Mouse (Mus musculus): ENCODE measurements around the gene Nptn.

DNA sequence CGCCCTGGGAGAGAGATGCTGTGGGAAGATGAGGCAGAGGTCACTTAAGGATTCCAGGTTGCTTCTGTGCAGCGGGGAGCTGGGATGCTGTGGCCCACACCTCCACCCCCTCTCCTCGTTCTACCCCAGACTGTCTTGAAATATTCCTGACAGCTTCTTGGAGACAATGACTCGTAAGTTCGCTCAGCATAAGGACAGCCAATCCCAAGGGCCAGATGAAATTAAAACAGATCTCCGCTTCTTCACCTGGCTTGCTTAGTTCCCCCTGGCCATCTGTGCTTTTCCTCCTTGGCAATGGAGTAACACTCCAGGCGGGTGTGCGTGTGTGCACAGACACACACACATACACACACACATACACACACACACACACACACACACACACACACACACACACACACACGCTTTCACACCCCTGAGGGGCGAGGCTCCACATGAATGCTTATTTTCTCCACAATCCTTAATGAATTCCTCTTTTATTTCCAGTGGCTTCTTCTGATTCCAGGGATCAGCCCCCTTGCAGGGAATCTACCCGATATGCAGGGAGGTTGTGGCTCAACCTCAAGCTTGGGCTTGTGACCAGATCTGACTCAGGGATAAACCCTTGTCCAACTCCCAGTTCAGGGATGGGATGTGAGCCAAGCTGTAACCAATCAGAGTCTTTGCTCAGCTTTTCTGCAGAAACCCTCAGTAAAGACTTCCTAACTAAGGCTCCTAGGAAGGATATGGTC lies 35.2 kb upstream of the Nptn start:
- TF ChIP-seq CTCF (IDR thresholded peaks at IDR 0.05; ENCODE audit: extremely low read depth, insufficient read depth, low read length) (no peak), POLR2A (IDR thresholded peaks at IDR 0.05; ENCODE audit: extremely low read depth, insufficient read depth, low read length) (no peak)
